Mouse (Mus musculus): ENCODE results near the gene Vmn1r55. TPM values are rescaled to one million over a fixed set of nuclear protein-coding genes. Genes with fewer than 3 reads are reported as not detected.
A peak's percentile ranks its signal among the peaks of the same experiment; 100 is the strongest.
"Not testable (repeated sequence)": the region's sequence is repeated elsewhere in the genome, so short reads cannot be mapped to it uniquely, and the experiment has no call there.

Gene Vmn1r55
- polyA plus RNA-seq, 1 experiment from 2014 or later = not detected

GRCm38 (mm10) chr7:5086921-5087440 is 62.5 kb downstream of the Vmn1r55 start:
- DNase-seq (ENCODE audit: low spot score) (no peak), ATAC-seq (replicated peaks; ENCODE audit: low FRiP score, low TSS enrichment, low read depth) (no peak)
- WGBS = 69% methylated on average over 5 of the region's 5 CpGs
- H3K9ac ChIP-seq (ENCODE audit: low read length) = no peak overlapping the region
- no peak overlapping the region for H3K27ac ChIP-seq (ENCODE audit: low read depth)
- H3K4me2 ChIP-seq (ENCODE audit: low read length) = no peak overlapping the region
- H3K4me3 ChIP-seq (ENCODE audit: low read depth, low read length) = no peak overlapping the region
- no peaks in the 10 kb centered on the region for H3K9me3 ChIP-seq (ENCODE audit: control insufficient read depth, low read length)
- peaks cover 66% of the 10 kb centered on the region for H3K36me3 ChIP-seq (ENCODE audit: control insufficient read depth, insufficient read depth, low read length)
- H3K4me1 ChIP-seq (replicated peaks; ENCODE audit: control insufficient read depth, insufficient read depth, low read length) = peaks cover 2% of the 10 kb centered on the region
- no peaks in the 10 kb centered on the region for H3K27me3 ChIP-seq (replicated peaks; ENCODE audit: control insufficient read depth, insufficient read depth, low read length)

- ATAC-seq (replicated peaks; ENCODE audit: low FRiP score, low TSS enrichment, low read depth) (no peak), DNase-seq (ENCODE audit: low spot score) (no peak)
- Histone ChIP-seq H3K4me1 (replicated peaks; ENCODE audit: control insufficient read depth, insufficient read depth, low read length) (peaks cover 10% of the 10 kb centered on the region), H3K27me3 (replicated peaks; ENCODE audit: control insufficient read depth, insufficient read depth, low read length) (no peaks in the 10 kb centered on the region), H3K9ac (ENCODE audit: low read length) (no peak overlapping the region), H3K36me3 (ENCODE audit: control insufficient read depth, insufficient read depth, low read length) (peaks cover 52% of the 10 kb centered on the region), H3K27ac (ENCODE audit: low read depth) (no peak overlapping the region), H3K4me2 (ENCODE audit: low read length) (no peak overlapping the region), H3K4me3 (ENCODE audit: low read depth, low read length) (no peak overlapping the region), H3K9me3 (ENCODE audit: control insufficient read depth, low read length) (no peaks in the 10 kb centered on the region)
- 95% methylated on average over 1 of the region's 1 CpGs for WGBS
Measured at GRCm38 (mm10) chr7:5085512-5085911, 64.0 kb downstream of the Vmn1r55 start.

- DNase-seq (ENCODE audit: low spot score) (no peak), ATAC-seq (replicated peaks; ENCODE audit: low FRiP score, low TSS enrichment, low read depth) (no peak)
- H3K4me3 ChIP-seq (ENCODE audit: low read depth, low read length) = no peak overlapping the region
- no peak overlapping the region for H3K9ac ChIP-seq (ENCODE audit: low read length)
- H3K36me3 ChIP-seq (ENCODE audit: control insufficient read depth, insufficient read depth, low read length) = peaks cover 48% of the 10 kb centered on the region
- H3K4me2 ChIP-seq (ENCODE audit: low read length) = no peak overlapping the region
- H3K27me3 ChIP-seq (replicated peaks; ENCODE audit: control insufficient read depth, insufficient read depth, low read length) = no peaks in the 10 kb centered on the region
- peaks cover 10% of the 10 kb centered on the region for H3K4me1 ChIP-seq (replicated peaks; ENCODE audit: control insufficient read depth, insufficient read depth, low read length)
- whole genome bisulfite sequencing = 89% methylated on average over 18 of the region's 18 CpGs
- no peak overlapping the region for H3K27ac ChIP-seq (ENCODE audit: low read depth)
- H3K9me3 ChIP-seq (ENCODE audit: control insufficient read depth, low read length) = no peaks in the 10 kb centered on the region
Measured at GRCm38 (mm10) chr7:5083325-5084105, 66.0 kb downstream of the Vmn1r55 start.

- H3K9ac ChIP-seq (ENCODE audit: low read length) = no peak overlapping the region
- 97% methylated on average over 2 of the region's 2 CpGs for WGBS
- peaks cover 59% of the 10 kb centered on the region for H3K36me3 ChIP-seq (ENCODE audit: control insufficient read depth, insufficient read depth, low read length)
Measured at GRCm38 (mm10) chr7:5081939-5082338, 67.5 kb downstream of the Vmn1r55 start.

GRCm38 (mm10) chr7:5081241-5081640 is 68.2 kb downstream of the Vmn1r55 start:
- Histone ChIP-seq H3K9me3 (ENCODE audit: control insufficient read depth, low read length) (no peaks in the 10 kb centered on the region), H3K4me3 (ENCODE audit: low read depth, low read length) (peak overlapping the region; percentile 96), H3K36me3 (ENCODE audit: control insufficient read depth, insufficient read depth, low read length) (peaks cover 62% of the 10 kb centered on the region), H3K9ac (ENCODE audit: low read length) (peak overlapping the region; percentile 95), H3K4me1 (replicated peaks; ENCODE audit: control insufficient read depth, insufficient read depth, low read length) (peaks cover 10% of the 10 kb centered on the region), H3K27me3 (replicated peaks; ENCODE audit: control insufficient read depth, insufficient read depth, low read length) (no peaks in the 10 kb centered on the region), H3K4me2 (ENCODE audit: low read length) (peak overlapping the region; percentile 66), H3K27ac (ENCODE audit: low read depth) (no peak overlapping the region)
- WGBS = 68% methylated on average over 6 of the region's 6 CpGs
- DNase-seq (ENCODE audit: low spot score) (no peak), ATAC-seq (replicated peaks; ENCODE audit: low FRiP score, low TSS enrichment, low read depth) (no peak)

More at GRCm38 (mm10) chr7:5081939-5082338, 67.5 kb downstream of the Vmn1r55 start:
- Histone ChIP-seq H3K27me3 (replicated peaks; ENCODE audit: control insufficient read depth, insufficient read depth, low read length) (no peaks in the 10 kb centered on the region), H3K27ac (ENCODE audit: low read depth) (no peak overlapping the region), H3K4me3 (ENCODE audit: low read depth, low read length) (no peak overlapping the region), H3K4me2 (ENCODE audit: low read length) (peak overlapping the region; percentile 66), H3K9me3 (ENCODE audit: control insufficient read depth, low read length) (no peaks in the 10 kb centered on the region), H3K4me1 (replicated peaks; ENCODE audit: control insufficient read depth, insufficient read depth, low read length) (peaks cover 10% of the 10 kb centered on the region)
- no peak for ATAC-seq (replicated peaks; ENCODE audit: low FRiP score, low TSS enrichment, low read depth)
- DNase-seq (ENCODE audit: low spot score) = no peak

GRCm38 (mm10) chr7:5080815-5081214 is 68.7 kb downstream of the Vmn1r55 start:
- Histone ChIP-seq H3K9ac (ENCODE audit: low read length) (peak overlapping the region; percentile 95), H3K36me3 (ENCODE audit: control insufficient read depth, insufficient read depth, low read length) (peaks cover 61% of the 10 kb centered on the region), H3K27me3 (replicated peaks; ENCODE audit: control insufficient read depth, insufficient read depth, low read length) (no peaks in the 10 kb centered on the region), H3K4me2 (ENCODE audit: low read length) (peak overlapping the region; percentile 66), H3K27ac (ENCODE audit: low read depth) (peak overlapping the region; percentile 92; the same call in 1 of the 2 replicates), H3K4me3 (ENCODE audit: low read depth, low read length) (peak overlapping the region; percentile 96), H3K4me1 (replicated peaks; ENCODE audit: control insufficient read depth, insufficient read depth, low read length) (peaks cover 10% of the 10 kb centered on the region), H3K9me3 (ENCODE audit: control insufficient read depth, low read length) (no peaks in the 10 kb centered on the region)
- ATAC-seq (replicated peaks; ENCODE audit: low FRiP score, low TSS enrichment, low read depth) (no peak), DNase-seq (ENCODE audit: low spot score) (peak; percentile 71)
- WGBS = 14% methylated on average over 6 of the region's 6 CpGs

- H3K4me1 ChIP-seq (replicated peaks; ENCODE audit: control insufficient read depth, insufficient read depth, low read length) = peaks cover 10% of the 10 kb centered on the region
- under 1% methylated on average over 75 of the region's 81 CpGs for WGBS
- peaks cover 60% of the 10 kb centered on the region for H3K36me3 ChIP-seq (ENCODE audit: control insufficient read depth, insufficient read depth, low read length)
- H3K4me2 ChIP-seq (ENCODE audit: low read length) = peak within 1 kb of the TSS; percentile 66
- H3K4me3 ChIP-seq (ENCODE audit: low read depth, low read length) = peak within 1 kb of the TSS; percentile 96
- H3K27ac ChIP-seq (ENCODE audit: low read depth) = peak within 1 kb of the TSS; percentile 92
- ATAC-seq (replicated peaks; ENCODE audit: low FRiP score, low TSS enrichment, low read depth) (peak; percentile 96), DNase-seq (ENCODE audit: low spot score) (peak; percentile 95)
- peak within 1 kb of the TSS; percentile 95 for H3K9ac ChIP-seq (ENCODE audit: low read length)
- no peaks in the 10 kb centered on the region for H3K27me3 ChIP-seq (replicated peaks; ENCODE audit: control insufficient read depth, insufficient read depth, low read length)
- no peaks in the 10 kb centered on the region for H3K9me3 ChIP-seq (ENCODE audit: control insufficient read depth, low read length)
Measured at GRCm38 (mm10) chr7:5080010-5080751, 69.3 kb downstream of the Vmn1r55 start, which contains the start of gene Epn1. Epn1 (plus strand) TSS chr7:5080235.

- H3K9me3 ChIP-seq (ENCODE audit: control insufficient read depth, low read length); DNase-seq (ENCODE audit: low spot score); H3K27me3 ChIP-seq (replicated peaks; ENCODE audit: control insufficient read depth, insufficient read depth, low read length); H3K4me1 ChIP-seq (replicated peaks; ENCODE audit: control insufficient read depth, insufficient read depth, low read length): not testable (repeated sequence)
- 43% methylated on average over 9 of the region's 13 CpGs for WGBS
- Histone ChIP-seq H3K36me3 (ENCODE audit: control insufficient read depth, insufficient read depth, low read length) (peaks cover 59% of the 10 kb centered on the region), H3K4me2 (ENCODE audit: low read length) (peak overlapping the region; percentile 66), H3K9ac (ENCODE audit: low read length) (peak overlapping the region; percentile 95; the same call in 1 of the 2 replicates), H3K27ac (ENCODE audit: low read depth) (peak overlapping the region; percentile 92), H3K4me3 (ENCODE audit: low read depth, low read length) (peak overlapping the region; percentile 96)
- peak; percentile 16 for ATAC-seq (replicated peaks; ENCODE audit: low FRiP score, low TSS enrichment, low read depth)
Measured at GRCm38 (mm10) chr7:5079365-5080009, 70.0 kb downstream of the Vmn1r55 start.
